21 mouse cellular contexts compared by ENCODE assay signal in the genomic region with DNA sequence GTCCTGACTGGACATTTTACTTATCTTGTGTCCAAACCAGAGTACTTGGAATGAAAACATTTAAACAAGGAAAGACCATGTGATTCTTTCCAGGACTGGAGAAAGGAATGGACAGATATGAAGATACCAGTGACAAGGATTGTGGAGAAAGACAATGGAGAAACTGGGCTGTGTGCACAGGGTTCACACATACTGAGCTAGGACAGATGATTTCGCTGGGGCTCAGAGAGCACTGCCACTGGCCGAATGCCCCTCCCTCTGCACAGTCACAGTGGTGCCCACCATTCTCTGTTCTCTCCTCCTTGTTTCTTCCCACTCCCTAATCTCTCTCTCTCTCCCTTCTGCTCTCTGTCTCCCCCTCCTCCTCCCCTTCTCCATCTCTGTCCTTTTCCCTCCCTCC.
"Had no signal": no experiment of that assay in that cellular context is flagged by ENCODE, and none has a peak within 500 bp of the region (broad histone marks: within the 10 kb centered on the region; RNA-seq: fewer than 3 reads in every experiment).

No protein-coding gene starts in this region.

- H3K4me1 ChIP-seq: limb, embryonic 15.5 days had no signal

- H3K4me3 ChIP-seq: hindbrain, embryonic 13.5 days; kidney, embryonic 15.5 days; limb, embryonic 13.5 days; limb, embryonic 15.5 days; liver, embryonic 12.5 days had no signal

- H3K4me2 ChIP-seq: heart, embryonic 11.5 days; hindbrain, embryonic 13.5 days; kidney, embryonic 15.5 days; limb, embryonic 13.5 days; limb, embryonic 15.5 days; liver, embryonic 12.5 days had no signal

- H3K9ac ChIP-seq: hindbrain, embryonic 13.5 days; kidney, embryonic 15.5 days; limb, embryonic 13.5 days; limb, embryonic 15.5 days; liver, embryonic 12.5 days; liver, embryonic 14.5 days had no signal

- H3K27me3 ChIP-seq: hindbrain, embryonic 13.5 days; kidney, embryonic 15.5 days; liver, embryonic 12.5 days had no signal

- H3K36me3 ChIP-seq: hindbrain, embryonic 13.5 days; kidney, embryonic 15.5 days; limb, embryonic 13.5 days; limb, embryonic 15.5 days; liver, embryonic 12.5 days had no signal

- ATAC-seq: intestine, embryonic 16.5 days; liver, embryonic 12.5 days had no signal

- DNase-seq: gastrocnemius, postnatal 14 days; gastrocnemius, postnatal 36 days; heart, adult 18-20 months; heart, postnatal 10 days; kidney, adult 11 months; kidney, adult 2 months; kidney, adult 9 months; kidney, postnatal 14 days; kidney, postnatal 36 days; layer of hippocampus, adult 9-11 months; layer of hippocampus, postnatal 36 days; left cerebral cortex, postnatal 4 days had no signal

- H3K27ac ChIP-seq: hindbrain, embryonic 13.5 days; kidney, embryonic 15.5 days; kidney, postnatal 0 days; limb, embryonic 13.5 days; limb, embryonic 15.5 days; liver, embryonic 12.5 days; liver, embryonic 14.5 days had no signal

- H3K9me3 ChIP-seq: hindbrain, embryonic 13.5 days; kidney, embryonic 15.5 days; limb, embryonic 13.5 days; limb, embryonic 15.5 days; liver, embryonic 12.5 days had no signal
